Mouse (Mus musculus): ENCODE data around the gene Rps11.
"Not testable (repeated sequence)": the region's sequence is repeated elsewhere in the genome, so short reads cannot be mapped to it uniquely, and the experiment has no call there.

Rps11 gene

GRCm38 (mm10) chr7:45137171-45138006, 13.2 kb upstream of the Rps11 start:
- in situ Hi-C loops (cut with MboI; ENCODE audit: low pct_unique_long_range_greater_than_20kb in 1 of 2, low sequenced_read_pairs in 2 of 2, unreplicated experiment in 1 of 2), result no loop called here

- in situ Hi-C loops (cut with MboI; ENCODE audit: low pct_unique_long_range_greater_than_20kb in 1 of 2, low sequenced_read_pairs in 2 of 2, unreplicated experiment in 1 of 2), result no loop called here
Measured at GRCm38 (mm10) chr7:45135993-45136567, 11.8 kb upstream of the Rps11 start, which contains the start of the genes Gm45713 and Flt3l. Gene Gm45713 (minus strand): TSS chr7:45136231. Gene Flt3l (minus strand): TSS chr7:45136432.

DNA sequence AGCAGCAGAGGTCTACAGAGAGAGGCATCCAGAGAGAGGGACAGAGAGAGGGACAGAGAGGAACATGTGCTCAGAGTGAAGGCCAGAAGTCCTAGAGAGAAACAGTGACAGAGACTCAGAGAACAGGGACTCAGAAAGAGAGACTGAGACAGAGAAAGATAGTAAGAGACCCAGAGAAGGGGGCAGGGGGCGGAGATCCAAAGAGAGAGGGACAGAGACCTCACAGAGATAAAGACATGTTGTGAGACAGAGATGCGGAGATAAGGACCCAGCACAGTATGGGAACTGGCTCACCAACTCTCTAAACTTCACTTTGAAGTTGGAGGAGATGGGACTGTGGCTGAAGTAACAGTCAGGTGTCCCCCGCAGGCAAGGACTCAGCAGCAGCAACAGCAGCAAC, 11.1 kb upstream of the Rps11 start:
- in situ Hi-C loops (cut with MboI; ENCODE audit: low pct_unique_long_range_greater_than_20kb in 1 of 2, low sequenced_read_pairs in 2 of 2, unreplicated experiment in 1 of 2), result no loop called here

DNA sequence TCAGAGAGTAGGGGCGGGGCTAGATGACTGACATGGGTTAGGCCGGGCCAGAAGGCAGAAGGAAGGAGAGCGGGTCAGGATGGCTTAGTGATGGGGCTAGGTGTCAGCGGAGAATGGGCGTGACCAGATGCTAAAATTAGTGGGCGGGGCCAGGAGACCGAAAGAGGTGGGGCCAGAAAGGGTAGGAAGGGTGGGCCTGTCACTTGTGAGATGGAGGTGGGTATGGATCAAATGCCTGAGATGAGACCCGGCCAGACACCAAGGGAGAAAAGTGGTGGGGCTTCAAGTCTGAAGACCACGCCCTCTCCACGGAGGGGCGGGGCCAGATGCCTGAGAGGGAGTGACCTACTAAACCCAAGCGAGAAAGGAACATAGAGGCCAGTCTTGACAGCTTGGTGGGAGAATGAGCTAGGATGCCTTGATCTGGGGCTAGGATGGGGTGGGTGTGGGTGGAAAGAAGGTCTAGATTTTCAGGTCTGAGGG, 10.3 kb upstream of the Rps11 start:
- in situ Hi-C loops (cut with MboI; ENCODE audit: low pct_unique_long_range_greater_than_20kb in 1 of 2, low sequenced_read_pairs in 2 of 2, unreplicated experiment in 1 of 2), result no loop called here

DNA sequence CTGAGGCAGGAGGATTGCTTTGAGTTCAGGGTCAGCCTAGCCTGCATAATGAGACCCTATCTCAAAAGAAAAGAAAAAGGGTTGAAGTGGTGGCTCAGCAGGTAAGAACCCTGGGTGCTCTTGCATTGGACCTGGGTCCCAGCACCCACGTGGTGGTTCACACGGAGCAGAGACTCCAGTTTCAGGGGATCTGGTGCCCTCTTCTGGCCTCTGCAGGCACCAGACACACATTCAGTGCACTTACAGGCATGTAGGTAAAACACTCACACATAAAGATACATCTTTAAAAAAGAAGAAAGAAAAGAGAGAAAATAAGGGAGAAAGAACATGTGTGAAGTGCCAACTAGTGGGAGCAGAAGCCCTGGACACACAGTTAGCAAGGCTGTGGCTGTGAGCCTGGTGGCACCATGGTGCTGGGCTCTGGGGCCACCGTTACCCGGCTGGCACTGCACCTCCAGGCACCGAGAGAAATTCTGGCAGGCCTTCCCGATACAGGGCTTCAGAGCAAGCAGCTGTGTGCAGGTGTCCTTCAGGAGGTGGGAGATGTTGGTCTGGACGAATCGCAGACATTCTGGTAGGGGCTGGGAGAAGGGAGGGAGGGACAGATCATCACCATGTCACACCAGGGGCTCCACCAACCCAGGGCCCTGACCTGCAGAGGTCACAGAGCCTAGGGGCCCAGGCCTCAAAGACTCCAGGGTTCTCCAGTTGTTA, 9.4 kb upstream of the Rps11 start:
- in situ Hi-C loops (cut with MboI; ENCODE audit: low pct_unique_long_range_greater_than_20kb in 1 of 2, low sequenced_read_pairs in 2 of 2, unreplicated experiment in 1 of 2), result no loop called here

DNA sequence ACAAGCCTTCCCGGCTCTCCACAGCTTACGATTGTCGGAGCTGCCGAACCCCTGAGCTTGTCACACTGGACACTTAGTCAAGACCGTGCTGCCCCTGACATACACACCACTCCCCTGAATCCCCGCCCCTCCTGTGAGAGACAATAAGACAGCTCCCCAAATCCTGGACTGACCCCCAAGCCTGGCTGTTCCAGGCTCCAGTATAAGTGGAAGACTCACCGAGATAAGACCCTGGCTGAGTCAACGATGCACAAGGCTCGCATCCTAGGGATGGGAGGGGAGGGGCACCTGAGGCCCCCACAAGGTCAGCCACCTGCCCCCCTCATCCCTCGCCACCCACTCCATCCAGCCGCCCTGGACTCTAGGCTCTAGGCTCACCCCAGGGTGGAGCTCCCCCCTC, 7.6 kb upstream of the Rps11 start:
- in situ Hi-C loops (cut with MboI; ENCODE audit: low pct_unique_long_range_greater_than_20kb in 1 of 2, low sequenced_read_pairs in 2 of 2, unreplicated experiment in 1 of 2), result no loop called here

DNA sequence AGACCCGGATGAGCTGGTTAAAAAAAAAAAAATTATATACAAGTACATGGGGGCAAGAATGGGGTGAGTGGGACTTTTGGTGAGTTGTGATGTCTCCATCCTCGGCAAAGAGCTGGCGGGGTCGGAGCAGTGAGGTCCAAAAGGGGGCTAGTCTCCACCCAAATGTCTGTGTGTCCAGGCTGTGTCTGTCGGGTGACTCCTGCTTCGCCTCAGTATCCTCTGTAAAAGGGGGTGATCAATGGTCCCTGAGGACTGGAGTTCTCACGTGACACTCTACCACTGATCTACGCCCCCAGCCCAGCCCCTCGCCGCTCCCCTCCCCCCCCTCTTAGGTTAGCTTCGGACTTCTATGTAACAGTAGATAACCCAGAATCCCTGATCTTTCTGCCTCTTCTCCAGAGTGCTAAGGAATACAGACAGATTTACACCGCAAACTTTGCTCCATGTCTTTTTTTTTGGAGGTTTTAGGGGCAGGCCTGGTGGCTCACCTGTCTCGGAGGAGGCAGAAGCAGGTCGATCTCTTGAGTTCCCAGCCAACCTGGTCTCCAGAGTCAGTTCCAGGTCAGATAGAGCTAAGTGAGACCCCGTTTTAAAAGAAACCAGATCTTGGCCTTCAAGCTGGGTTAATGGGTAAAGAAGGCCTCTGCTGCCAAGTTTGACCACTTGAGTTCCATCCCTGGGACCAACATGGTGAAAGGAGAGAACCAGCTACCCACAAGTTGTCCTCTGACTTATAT, 5.7 kb upstream of the Rps11 start:
- in situ Hi-C loops (cut with MboI; ENCODE audit: low pct_unique_long_range_greater_than_20kb in 1 of 2, low sequenced_read_pairs in 2 of 2, unreplicated experiment in 1 of 2), result no loop called here

DNA sequence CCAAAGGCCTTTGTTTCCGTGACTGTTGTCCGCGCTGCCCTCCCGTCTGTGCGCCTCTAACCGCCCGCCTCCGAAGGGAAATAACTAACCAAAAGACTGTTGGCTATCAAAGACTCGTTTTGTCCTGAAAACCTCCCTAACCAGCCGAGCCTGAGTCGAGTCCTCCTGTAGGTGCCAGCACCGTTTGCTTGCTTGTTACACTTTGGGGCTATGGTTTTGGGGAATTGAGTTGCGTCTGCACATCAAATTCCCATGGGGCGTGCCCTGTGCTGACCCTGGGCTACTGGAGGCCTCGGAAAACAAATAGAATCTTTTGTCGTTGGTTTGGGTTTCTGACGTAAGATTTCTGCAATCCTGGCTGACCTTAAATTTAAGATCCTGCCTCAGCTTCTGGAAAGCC, 5.1 kb upstream of the Rps11 start:
- in situ Hi-C loops (cut with MboI; ENCODE audit: low pct_unique_long_range_greater_than_20kb in 1 of 2, low sequenced_read_pairs in 2 of 2, unreplicated experiment in 1 of 2), result no loop called here

DNA sequence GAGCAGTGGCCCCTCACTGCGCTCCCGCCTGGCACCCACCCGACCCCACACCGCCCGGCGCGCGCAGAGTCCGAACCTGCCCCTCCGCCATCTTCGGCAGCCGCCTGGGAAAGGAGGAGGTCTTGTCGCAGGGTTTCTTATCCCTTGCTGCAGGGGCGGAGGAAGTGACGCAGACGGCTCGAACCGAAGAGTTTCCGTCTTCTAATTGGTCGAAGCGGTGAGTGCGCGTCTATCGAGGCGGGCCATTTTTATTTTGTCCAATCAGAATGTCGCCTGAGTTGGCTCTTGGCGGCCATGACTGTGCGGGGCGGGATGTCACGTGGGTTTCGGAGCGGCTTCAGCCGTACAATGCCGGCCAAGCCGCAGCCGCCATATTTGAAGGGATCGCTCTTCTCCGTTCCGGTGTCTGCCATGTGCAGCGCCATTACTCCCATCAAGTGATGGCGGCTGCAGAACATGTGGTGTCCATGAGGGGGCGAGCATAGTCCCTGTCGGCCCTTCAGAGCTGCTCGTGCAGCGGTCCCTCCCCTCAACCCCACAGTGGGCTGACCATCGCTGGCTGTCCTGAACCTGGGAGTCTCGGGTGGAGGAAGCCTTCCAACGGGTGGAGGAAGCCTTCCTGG, 4.5 kb upstream of the Rps11 start, which contains the start of gene Rpl13a:
Gene Rpl13a, minus strand, starts transcription at position 138 of the 623 bp plus-strand sequence.
- in situ Hi-C loops (cut with MboI; ENCODE audit: low pct_unique_long_range_greater_than_20kb in 1 of 2, low sequenced_read_pairs in 2 of 2, unreplicated experiment in 1 of 2), result no loop called here

- in situ Hi-C loops (cut with MboI; ENCODE audit: low pct_unique_long_range_greater_than_20kb in 1 of 2, low sequenced_read_pairs in 2 of 2, unreplicated experiment in 1 of 2), result no loop called here
Measured at GRCm38 (mm10) chr7:45127700-45128224, 3.5 kb upstream of the Rps11 start.

DNA sequence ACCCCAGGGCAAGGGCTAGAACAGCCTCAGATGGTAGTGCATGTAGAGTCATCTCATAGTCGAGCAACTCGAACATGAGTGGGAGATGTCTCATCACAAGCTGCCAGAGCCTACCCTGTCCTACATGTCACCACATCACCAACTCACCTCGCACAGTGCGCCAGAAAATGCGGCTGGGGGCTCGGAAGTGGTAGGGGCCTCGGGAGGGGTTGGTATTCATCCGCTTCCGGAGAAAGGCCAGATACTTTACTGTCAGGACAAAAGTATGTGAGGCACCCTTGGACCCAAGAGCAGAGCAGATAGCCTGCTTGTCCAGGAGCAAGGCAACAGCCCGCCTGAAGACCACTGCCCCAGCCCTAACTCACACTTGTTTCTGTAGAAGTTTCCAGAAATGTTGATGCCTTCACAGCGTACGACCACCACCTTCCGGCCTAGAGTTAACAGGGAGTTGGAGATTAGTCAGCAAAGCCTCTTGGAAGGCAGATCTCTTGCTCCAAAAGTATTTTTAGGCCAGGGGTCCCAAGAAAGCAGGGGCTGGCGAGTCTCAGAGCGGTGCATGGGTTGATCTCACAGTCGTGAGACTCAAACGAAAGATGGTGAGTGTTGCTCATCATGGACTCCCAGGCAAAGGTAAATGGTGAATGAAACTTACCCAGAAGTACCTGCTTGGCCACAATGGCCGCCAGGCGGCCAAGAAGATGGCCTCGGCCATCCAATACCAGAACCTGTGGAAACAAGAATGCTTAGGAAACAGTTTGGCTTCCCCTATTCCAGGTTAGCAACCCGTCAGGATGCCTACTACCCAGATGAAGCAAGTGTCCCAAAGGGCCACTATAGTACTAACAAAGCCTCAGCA, 2.8 kb upstream of the Rps11 start:
- in situ Hi-C loops (cut with MboI; ENCODE audit: low pct_unique_long_range_greater_than_20kb in 1 of 2, low sequenced_read_pairs in 2 of 2, unreplicated experiment in 1 of 2), result no loop called here

DNA sequence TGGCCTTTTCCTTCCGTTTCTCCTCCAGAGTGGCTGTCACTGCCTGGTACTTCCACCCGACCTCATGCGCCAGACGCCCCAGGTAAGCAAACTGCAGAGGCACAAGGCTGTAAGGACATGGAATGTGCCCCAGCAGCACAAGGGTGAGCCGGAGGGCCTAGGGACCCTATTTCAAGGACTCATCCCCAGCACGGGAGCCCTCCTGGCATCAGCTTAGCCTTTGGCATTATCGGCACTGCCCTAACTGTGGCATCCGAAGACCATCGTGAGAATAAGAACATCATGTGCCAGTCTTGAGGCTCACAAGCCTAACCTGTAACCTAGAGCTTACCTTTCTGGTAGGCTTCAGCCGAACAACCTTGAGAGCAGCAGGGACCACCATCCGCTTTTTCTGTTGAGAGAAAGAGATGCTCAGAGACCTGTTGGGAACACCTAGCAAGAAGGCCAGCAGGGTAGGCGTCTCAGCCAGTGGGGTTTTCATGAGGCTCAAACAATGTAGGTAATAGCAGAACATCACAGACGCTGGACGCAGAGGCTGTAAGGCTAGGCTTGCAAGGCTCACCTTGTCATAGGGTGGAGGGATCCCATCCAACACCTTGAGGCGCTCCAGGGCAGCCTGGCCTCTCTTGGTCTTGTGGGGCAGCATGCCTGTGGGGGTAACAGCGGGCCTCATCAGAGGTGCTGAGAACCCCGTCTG, 2.1 kb upstream of the Rps11 start:
- in situ Hi-C loops (cut with MboI; ENCODE audit: low pct_unique_long_range_greater_than_20kb in 1 of 2, low sequenced_read_pairs in 2 of 2, unreplicated experiment in 1 of 2), result no loop called here

GRCm38 (mm10) chr7:45125649-45126048, 1.4 kb upstream of the Rps11 start:
- in situ Hi-C loops (cut with MboI; ENCODE audit: low pct_unique_long_range_greater_than_20kb in 1 of 2, low sequenced_read_pairs in 2 of 2, unreplicated experiment in 1 of 2), result not testable (repeated sequence)

- in situ Hi-C loops (cut with MboI; ENCODE audit: low pct_unique_long_range_greater_than_20kb in 1 of 2, low sequenced_read_pairs in 2 of 2, unreplicated experiment in 1 of 2), result no loop called here
Measured at GRCm38 (mm10) chr7:45125144-45125600, 933 bp upstream of the Rps11 start.

GRCm38 (mm10) chr7:45123186-45123570, 1.1 kb downstream of the Rps11 start:
- in situ Hi-C loops (cut with MboI; ENCODE audit: low pct_unique_long_range_greater_than_20kb in 1 of 2, low sequenced_read_pairs in 2 of 2, unreplicated experiment in 1 of 2), result no loop called here

GRCm38 (mm10) chr7:45122561-45123185, 1.6 kb downstream of the Rps11 start:
- in situ Hi-C loops (cut with MboI; ENCODE audit: low pct_unique_long_range_greater_than_20kb in 1 of 2, low sequenced_read_pairs in 2 of 2, unreplicated experiment in 1 of 2), result no loop called here

All from mouse embryonic stem cell (cell line).